Mouse (Mus musculus) yolk sac, embryonic 10.5 days (tissue): ENCODE data around the gene Ryk.

Experiments
- DNase-seq: peaks from one replicate; pipeline ENCODE4 v3.0.0-alpha.2; 2017; ENCODE audit warnings: low spot score

Gene Ryk

DNA sequence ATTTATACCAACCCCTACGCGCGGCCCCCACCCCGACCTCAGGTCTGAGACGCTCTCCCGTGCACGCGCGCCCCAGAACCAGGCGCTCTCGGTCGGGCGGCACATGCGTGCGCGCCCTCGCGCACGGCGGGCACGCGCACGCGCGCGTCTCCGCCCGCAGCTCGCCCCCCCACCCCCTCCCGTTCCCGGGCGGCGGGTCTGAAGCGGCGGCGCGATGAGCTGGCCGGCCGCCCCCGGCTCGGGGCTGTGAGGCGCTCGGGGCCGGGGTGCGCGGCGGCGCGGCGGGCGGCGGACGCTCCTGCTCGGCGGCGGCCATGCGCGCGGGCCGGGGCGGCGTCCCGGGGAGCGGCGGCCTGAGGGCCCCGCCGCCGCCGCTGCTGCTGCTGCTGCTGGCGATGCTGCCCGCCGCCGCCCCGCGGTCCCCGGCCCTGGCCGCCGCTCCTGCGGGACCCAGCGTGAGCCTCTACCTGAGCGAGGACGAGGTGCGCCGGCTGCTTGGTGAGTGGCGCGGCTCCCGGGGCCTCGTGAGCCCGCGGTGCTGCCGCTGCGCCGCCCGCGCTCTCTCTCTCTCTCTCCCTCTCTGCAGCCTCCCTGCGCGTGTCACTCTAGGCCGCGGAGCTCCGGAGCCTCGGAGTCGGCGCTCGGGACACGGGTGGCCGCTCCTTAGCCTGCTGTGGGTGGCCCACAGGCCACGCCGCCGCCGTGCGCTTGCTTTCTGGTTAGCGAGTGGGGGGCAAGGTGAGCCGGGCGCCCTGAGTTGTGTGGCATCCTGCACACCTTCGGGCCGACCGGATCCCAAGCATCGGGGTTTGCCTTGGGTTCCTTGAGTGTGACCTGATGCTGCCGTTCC lies at the start of gene Ryk:
Ryk (plus strand) TSS at position 176 of the 850 bp plus-strand sequence.
- DNase-seq = peak; percentile 73

DNA sequence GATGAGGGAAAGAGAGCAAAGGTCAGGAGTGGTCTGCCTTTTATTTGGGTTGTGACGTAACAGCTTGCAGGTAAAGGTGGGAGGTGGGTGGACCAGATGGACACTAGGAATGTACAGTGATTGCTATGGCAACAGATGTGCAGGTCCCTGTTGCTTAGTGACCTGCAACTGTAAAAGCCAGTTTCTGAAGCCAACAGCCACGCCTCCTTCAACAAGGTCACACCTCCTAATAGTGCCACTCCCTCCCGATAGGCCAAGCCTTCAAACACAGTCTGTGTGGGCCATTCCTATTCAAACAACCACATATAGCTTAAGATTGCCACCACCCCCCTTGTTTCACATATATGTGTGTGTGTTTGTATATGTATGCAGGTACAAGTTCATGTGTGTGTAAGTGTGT lies 45.2 kb upstream of the Ryk start:
- no peak for DNase-seq

DNA sequence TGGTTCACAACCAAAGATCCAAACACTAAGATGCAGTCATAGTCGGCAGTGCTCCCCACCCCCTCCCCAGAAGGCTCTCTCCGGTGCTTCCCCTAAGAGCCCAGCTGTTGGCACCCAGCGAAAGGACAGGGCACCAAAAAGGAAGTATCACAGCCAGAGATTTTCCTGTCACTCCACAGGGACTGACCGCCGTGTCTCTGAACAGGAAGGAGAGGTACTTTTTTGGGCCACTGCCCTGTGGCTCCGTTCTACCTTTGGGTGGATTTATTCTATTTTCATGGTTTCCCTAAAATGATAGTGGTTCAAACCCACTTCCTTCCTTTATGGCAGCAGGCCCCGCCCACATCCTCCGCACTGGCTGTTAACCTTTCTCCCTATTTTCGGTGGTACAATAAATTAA lies 42.9 kb upstream of the Ryk start:
- DNase-seq = no peak

DNA sequence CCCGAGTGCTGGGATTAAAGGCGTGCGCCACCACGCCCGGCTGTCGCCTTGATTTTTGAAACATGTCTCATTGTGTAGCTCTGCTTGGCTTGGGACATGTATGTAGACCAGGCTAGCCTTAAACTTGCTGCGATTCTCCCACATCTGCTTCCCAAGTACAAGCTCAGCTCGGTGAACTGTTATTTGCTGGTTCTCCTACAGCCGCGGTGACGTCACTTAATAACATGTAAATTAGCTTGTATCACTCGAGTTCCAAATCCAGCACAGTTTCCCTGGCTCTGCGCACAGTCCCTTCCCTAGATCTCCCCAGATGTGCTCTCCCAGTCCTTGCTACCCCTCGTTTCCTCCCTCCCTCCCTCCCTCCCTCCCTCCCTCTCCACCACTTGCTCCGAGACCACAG lies 41.9 kb upstream of the Ryk start:
- DNase-seq = no peak

DNA sequence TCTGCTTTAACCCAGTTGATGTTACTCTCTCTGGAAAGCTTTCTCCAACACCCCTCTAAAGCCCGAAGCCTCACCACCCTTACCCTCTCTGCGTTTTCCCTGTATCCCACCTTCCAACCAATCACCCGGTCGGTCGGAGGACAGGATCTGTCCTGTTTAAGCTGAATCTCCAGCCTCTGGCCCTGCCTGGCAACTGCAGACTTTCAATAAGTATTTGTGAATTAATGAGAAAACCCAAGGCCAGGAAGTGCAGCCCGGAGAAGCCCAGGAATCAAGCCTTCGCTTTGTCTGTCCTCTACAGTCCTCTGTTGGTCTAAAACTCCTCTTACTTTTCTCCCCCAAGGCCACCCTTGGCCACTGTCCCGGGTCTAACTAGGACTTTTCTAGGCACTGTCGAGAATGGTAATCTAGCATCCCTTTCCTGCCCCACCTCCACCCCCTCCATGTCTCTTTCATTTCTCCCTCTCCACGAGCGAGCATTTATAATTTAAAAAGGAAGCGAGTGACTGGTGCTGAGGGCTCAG lies 41.4 kb upstream of the Ryk start:
- no peak for DNase-seq

DNA sequence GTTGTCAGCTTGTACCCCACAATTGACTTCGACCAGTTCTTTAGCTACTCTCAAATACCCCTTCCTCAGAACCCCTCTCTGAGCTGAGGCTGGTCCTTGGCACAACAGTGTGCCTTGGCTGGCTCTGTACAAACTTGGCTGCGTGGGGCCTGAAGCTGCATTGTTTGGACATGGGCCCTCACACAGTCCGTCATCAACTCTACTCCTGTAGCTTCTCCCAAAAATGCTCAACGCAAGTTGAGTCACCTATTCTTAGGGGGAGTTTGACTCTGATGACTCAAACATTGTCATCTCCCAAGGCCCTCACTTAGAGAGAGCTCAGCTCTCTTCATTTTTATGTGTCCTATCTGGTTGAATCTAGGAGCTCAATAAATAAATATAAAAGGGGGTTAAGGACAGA lies 36.3 kb upstream of the Ryk start:
- no peak for DNase-seq

DNA sequence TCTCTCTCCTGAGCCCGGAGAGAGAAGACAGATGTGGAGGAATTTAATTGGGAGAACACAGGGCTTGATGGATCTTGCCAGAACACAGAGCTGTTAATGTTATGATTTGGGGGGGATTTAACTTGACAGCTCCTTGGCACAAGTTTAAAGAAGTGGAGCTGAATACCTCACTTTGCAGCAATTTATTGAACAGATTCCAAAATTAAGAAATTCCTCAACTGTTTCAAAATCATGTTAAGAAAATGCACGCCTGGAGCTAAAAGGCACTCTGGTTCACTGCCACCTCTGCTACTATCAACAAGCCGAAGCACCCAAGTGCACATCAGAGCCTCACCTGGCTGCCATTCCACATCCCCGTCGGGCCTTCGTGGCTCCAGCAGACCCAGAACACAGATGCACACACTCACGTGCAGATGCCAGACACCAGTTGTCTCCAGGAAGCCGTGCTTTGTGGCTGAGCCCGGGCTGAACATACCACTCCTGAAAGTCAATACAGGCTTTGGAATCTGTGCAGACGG lies 28.6 kb upstream of the Ryk start:
- no peak for DNase-seq

DNA sequence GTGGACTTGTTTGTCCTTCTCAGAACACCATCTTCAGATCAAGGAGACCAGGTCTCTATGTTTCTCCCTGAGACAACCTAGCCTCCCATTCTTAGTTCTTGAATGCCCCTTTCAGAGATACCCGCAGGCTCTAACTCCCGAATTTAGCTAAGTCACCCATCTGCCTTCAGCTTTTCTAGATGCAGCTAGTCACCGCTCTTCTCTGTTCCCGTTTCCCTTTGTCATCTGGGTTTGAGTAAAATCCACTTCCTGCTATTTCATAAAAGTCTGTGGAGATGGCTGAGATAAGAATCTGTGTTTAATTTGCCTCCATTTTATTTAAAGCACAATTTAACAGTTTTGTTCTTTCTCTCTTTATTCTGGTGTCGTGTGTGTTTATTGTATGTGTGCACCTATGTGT lies 23.5 kb upstream of the Ryk start:
- no peak for DNase-seq

DNA sequence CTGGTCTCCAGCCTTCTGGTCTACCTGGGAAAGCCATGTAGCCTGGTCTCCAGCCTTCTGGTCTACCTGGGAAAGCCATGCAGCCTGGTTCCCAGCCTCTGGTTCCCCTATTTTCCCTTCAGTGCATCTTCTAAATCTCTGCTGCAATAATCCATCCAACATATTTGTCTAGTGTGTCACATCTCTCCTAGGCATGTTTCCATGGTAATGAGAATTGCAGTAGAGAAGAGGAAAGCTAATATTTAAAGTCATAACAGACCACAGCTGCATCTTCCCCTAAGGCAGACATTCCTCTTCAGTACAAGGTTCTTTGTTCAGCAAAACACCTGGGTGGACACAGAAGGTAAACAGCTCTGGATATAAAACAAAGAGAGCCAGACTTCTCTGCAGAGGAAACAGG lies 16.5 kb upstream of the Ryk start:
- no peak for DNase-seq

DNA sequence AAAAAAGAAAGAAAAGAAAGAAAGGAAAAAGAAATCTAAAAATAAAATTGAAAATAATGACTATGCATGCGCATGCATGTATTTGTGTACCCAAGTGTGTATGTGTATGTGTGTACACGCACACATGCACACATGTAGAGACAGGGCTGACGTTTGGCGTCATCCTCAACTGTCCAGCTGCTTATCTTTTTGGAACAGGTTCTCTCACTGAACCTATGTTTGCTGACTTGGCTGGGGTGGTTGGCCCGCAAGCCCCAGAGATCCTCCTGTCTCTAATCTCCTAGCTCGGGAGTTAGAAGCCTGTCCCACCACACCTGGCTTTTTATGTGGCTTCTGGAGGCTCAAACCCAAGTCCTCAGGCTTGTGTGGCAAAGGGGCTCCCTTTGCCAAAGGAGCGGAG lies 6.1 kb upstream of the Ryk start:
- no peak for DNase-seq

DNA sequence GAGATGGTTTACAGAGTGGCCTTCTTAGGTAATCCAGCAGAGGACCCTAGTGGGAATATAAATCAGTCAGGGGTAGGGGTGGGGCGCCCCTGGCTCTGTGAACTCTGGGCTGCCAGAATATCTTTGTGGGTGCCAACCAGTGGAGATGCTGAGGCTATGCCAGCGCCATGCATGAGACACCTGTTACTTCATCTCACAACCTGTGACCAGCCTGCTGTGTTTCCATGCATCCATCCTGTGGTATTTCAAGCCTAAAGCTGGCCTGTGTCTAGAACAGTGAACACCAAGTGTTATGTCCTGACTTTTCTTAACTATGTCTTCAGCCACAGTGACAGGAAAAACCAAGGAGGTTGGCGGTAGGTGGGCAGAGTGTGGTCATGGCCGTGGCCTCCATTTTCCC lies 3.2 kb upstream of the Ryk start:
- no peak for DNase-seq

DNA sequence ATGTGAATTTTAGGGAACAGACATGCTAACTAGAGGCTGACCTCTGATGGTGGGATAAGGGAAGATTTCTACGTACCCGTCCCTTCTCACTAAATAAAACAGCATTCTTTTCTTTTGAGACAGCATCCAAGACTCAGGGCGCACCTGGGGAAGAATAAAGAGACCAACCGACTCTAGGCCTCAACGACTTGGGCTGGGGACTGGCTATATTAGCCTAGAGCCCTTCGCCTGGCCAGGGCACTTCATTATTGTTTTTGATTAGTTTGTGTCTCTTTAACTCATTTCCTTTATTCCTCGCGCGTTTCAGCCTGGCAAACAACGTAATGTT lies 339 bp upstream of the Ryk start:
- no peak for DNase-seq

DNA sequence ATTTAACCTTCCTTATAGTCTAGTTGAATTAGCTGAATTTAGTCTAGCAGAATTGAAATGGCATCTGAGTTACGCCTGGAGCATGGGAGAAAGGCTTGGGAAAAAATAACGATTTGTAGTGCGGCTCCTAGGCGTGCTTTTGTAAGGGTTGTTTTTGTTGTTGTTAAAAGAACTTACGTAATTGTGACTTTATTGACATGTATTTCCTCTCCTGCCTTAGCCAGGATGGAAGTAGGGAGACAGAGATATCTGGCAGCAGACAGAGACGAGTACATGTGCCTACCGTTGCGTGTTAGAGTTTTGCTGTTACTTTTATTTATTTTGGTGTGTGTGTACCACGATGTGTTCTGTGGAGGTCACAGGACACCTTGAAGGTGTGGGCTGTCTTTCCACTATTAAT lies 1.6 kb downstream of the Ryk start:
- DNase-seq = no peak

DNA sequence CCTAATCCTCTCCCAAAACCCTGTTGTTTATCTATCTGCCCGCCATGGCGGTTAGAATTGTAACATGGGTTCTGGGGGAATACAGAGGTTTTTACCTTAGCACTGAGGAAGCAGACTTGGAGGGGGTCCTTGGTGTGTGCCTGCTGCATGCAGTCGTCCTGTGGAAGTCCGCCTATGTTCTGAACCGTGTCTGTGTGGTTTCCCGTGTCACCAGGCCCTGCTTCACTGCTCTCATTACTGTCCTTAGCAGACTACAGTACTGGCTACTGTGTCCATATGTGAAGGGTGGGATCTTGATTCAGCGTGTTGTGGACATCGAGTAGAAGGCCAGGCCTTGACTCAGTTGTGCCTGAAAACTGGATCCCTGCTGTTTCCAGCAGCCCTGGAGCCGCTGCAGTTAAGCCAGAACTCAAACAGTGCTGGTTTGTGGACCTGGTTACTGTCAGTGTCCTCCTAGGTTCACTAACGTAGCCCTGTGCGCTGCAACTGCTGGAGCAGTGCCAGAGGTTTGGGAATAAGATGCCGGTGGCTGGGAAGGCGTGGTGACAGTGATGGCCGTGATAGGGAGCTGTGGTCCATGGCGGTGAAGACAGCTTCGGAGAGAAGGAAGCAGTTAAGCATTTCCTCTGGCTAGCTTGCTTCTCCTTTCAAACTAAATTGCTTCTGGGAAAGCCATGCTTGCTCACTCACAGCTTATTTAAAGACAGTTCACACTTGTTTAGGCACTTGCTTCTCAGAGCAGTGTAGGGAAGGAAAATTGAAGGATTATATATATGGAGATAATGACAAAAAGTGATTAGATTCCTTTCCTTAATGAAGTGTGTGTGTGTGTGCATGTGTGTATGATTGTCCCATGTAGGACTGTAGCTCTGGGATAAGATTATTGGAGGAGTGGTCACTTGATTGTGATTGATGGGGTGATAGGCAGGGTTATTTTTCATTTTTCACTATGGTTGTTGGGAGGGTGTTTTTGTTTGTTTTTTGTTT lies 6.4 kb downstream of the Ryk start:
- DNase-seq = no peak

DNA sequence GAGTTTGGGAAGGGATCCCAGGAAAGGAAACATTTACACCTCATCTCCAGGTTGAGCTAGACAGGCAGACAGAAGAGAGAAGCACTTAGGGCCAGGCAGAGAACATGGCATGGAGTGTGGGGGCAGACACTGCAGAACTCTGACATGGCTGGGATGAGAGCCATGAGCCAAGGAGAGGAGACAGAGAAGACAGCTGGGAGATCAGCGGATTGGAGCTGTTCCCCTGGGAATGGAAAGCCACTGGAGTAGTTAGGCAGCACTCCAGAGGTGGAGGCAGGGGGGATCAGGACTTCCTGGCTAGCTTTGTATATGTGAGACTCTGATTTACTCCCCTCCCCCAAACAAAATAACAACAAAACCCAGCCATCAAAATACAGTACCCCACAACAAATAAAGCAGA lies 7.1 kb downstream of the Ryk start:
- DNase-seq = no peak

DNA sequence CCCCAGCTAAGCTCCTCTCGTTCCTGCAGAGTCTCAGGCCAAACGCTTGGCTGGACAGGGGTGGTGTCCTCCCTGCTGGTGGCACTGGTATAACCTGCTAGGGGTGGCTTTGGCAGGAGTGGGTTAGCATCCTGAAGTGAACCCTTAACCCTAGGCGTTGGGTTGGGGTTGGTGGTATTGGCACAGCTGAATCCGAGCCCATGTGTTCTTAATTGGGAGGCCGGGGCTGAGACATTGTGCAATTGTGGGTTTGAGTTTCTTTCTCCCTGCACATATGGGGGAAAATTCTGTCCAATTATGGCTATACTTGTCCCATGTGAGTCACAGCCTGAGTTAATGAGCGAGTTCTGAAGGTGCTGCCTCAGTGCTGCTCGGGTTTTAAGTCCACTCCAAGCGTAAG lies 7.8 kb downstream of the Ryk start:
- DNase-seq = no peak

DNA sequence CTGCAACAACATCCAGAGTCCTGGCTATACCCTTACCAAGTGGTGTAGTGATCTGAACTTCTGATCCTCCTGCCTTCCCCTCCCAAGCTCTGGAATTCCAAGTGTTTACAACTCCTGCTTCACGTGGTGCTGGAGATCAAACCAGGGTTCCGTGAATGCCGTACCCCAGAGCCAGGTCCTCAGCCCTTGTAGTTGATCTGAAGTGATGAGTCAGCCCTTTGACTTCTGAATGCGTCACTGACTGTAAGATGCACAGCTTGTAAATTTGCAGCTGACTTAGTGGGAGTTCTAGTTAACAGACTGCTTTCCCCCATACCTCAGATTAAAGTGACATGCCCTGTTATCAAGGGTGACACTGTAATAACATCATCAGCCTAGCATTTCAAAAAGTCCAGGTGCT lies 8.9 kb downstream of the Ryk start:
- peak; percentile 67 for DNase-seq

DNA sequence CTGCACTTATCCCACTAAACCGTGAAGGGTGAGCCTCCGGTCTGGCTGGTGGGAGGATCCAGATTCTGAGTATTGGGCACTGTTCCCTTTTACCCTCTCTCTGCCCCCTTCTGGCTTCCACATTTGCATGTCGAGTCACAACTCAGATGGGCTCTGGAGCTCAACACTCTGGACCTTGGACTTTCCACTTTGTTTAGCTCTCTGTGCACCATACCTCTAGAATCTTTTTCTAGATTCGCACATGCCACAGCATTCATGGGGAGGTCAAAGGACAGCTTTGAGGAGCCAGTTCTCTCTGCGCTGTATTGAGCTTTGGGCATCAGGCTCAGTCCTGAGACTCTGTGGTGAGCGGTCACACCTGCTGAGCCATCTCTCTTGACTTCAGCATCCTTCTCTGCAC lies 11.1 kb downstream of the Ryk start:
- peak; percentile 71 for DNase-seq

DNA sequence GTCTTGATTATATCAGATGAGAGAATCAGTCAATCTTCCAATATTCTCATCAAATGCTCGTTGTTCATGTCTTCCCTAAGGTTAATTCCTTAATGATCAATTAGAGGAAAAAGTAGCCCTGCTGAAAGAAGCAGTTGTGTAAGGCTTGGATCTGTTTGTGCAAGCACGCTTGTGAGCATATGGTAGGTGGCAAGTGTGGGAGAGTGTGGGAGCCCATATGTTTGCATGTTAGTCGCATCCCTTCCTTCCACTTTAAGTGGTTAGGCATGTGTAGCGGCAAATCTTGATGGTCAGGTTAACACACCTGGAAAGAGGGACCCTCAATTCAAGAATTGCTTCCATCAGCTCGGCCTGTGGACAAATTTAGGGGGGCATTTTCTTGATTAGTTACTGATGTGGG lies 11.6 kb downstream of the Ryk start:
- no peak for DNase-seq

DNA sequence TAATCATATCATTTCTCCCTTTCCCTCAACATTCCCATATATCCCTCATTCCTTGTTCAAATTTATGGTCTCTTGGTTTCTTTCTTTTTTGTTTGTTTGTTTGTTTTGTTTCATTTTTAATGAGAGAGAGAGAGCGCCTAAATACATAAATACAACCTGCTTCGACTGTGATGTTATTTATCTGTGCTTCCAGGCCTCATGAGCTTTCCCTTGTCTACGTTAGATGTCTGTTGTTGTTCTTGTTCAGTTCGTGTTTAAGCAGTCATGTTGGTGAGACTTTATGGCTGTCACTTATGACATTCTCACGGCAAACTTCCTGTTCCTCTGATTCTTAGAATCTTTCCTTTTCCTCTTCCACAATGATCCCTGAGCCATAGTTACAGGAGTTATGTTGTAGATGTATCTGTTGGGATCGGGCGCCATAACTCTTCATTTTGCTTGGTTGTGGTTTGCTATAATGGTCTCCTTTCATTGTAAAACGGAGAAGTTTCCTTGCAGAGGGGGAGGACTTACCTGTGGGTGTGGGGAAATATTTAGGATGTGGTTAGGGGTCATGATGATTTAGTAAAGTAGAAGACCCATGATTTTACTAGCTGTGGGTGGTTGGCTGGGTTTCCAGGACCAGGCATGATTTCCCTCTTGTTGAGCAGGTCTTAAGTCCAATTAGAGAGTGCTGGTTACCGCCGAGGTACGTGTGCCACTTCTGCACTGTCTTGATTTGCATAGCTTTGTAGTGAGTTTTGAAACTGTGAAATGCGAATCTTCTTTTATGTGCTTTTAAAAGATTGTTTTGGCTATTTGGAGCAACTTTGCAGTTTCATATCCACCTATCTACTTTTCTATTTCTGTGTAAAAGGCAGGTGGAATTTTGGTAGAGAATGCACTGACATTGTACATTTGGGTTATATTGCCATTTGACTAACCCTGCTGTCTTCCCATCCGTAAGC lies 17.6 kb downstream of the Ryk start:
- no peak for DNase-seq

DNA sequence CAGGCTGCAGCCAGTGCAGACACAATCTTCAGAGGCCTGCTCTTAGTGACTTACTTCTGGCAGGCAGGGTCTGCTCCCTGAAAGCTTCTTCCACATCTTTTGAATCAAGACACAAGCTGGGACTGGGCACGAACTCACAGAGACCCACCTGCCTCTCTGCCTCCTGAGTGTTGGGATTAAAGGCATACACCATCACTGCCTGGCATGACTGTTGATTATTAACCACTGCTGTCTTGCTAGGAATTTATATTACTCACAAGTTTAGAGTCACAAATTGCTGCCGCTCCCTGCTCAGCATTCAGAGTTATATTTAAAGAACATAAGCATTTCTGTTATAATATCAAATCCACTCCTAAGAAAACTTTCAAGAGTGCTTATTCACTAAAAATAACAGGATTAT lies 23.1 kb downstream of the Ryk start:
- DNase-seq = no peak

DNA sequence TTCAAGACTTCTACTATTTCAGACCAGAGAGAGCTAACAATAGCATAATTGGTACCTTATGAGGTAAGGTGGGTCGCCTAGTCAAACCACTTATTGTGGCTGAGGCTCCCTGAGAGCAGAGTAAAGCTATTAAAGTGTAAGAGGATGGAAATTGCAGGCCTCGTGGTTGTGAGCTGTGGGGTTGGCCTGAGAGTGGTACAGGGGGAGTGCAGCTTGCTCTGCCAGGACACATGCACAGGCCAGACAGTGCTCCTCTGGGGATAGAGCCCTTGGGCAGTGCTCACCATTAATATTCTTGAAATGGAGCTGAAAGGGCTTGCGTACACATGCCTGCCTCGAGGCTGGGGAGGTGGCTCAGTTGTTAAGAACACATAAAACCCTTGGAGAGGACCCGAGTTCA lies 23.6 kb downstream of the Ryk start:
- DNase-seq = no peak
